Mouse (Mus musculus) urinary bladder, postnatal 36 days (tissue): ENCODE results near the gene Foxa1.
A peak's percentile ranks its signal among the peaks of the same experiment; 100 is the strongest.

Experiments
- DNase-seq, 2 experiments: peaks; one replicate each; pipeline ENCODE4 v3.0.0; 2022; ENCODE audit warnings: low spot score in 2 of 2, mixed read lengths in 1 of 2

Foxa1 gene

GRCm38 (mm10) chr12:57541118-57541517 lies 5.6 kb downstream of the Foxa1 start:
- no peak for DNase-seq

DNA sequence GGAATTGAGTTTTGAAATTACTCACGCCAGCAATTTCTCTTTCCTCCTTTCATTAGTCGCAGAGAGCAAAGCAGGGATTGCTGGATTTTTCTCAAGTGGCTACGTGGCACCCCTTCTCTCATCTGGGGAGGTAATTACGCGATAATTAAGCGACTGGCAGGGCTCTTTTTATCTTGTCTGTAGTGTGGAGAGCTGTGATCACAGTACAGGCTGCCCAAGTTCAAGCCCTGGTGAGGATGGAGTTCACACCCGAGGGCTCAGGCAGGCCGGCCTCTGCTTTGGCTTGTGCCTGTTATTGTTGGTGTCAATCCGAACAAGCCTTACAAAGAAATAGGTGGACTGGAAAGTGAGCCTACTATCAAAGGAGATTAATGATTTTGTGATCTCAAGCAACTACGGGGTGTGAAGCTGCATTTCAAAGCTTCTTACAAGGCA lies 7.1 kb downstream of the Foxa1 start:
- DNase-seq = no peak

- DNase-seq = peak; percentile 19 to 27
These were observed 7.8 kb downstream of the Foxa1 start for GRCm38 (mm10) chr12:57538588-57539550.

GRCm38 (mm10) chr12:57537791-57538587 lies 8.7 kb downstream of the Foxa1 start:
- DNase-seq = peak in 1 of 2 experiments; percentile 31

- no peak for DNase-seq
These were observed 9.6 kb downstream of the Foxa1 start for GRCm38 (mm10) chr12:57536909-57537670.

- DNase-seq = peak; percentile 44 to 45
These were observed 10.4 kb downstream of the Foxa1 start for GRCm38 (mm10) chr12:57536056-57536908.

DNA sequence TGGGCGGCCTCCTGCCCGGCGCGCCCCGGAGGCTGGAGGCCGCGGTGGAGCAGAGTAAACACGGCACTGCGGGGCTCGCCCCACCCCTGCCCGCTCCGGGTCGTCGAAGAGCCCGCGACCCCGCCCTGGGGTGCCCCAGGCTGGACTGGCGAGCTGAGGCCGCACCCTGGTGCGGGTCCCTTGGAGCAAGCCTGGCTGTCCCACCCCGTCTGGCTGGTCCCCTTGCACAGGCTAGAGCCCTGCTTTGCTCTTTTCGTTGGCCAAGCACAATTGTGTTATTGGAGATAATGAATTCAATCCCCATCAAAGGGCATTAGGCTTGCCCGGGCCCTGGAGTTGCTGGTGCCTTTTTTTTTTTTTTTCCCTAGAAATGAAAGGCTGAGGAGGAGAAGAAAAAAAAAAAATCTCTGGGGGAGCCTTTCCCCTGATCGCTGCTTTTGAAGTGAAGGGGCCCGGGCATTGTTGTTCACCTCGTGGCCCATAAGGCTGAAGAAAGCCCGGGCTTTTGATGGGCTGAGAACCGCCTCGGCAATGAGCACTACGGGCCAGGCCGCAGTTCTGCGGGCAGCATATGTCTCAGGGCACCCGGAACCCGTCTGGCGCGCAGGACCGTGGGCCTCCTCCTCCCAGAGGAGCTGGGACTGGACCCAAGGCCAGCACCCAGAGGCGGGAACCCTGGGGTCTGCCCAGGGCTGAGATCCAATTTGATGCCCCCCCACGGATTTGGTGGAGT lies 11.7 kb downstream of the Foxa1 start:
- peak; percentile 52 to 56 for DNase-seq

- DNase-seq = peak in 1 of 2 experiments; percentile 21
These were observed 12.2 kb downstream of the Foxa1 start for GRCm38 (mm10) chr12:57534517-57534878.

GRCm38 (mm10) chr12:57530474-57530873 lies 16.2 kb downstream of the Foxa1 start:
- no peak for DNase-seq

- DNase-seq = no peak
These were observed 18.4 kb downstream of the Foxa1 start for GRCm38 (mm10) chr12:57528335-57528734.

GRCm38 (mm10) chr12:57515702-57516377 lies 30.9 kb downstream of the Foxa1 start:
- no peak for DNase-seq

GRCm38 (mm10) chr12:57514552-57514951 lies 32.2 kb downstream of the Foxa1 start:
- DNase-seq = no peak

- no peak for DNase-seq
These were observed 35.2 kb downstream of the Foxa1 start for GRCm38 (mm10) chr12:57511560-57511959.

DNA sequence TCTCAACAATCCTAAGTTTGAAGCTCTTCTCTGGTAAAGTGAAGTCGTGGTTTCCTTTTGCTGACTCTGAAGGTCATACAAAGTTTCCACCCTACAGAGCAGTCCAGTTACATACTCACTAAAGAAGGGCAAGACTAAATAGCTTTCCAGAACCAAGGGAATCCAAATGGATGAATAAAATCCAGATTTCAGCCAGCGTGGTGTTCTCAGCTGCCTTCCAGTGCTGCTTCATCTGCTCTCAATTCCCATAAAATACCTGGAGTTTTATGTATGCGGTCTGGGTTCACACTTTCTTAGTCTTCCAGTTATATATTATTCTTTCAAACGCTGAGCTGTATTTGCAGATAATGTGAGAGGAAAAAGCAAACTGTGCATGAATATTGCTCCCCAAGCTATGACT lies 35.6 kb downstream of the Foxa1 start:
- no peak for DNase-seq

DNA sequence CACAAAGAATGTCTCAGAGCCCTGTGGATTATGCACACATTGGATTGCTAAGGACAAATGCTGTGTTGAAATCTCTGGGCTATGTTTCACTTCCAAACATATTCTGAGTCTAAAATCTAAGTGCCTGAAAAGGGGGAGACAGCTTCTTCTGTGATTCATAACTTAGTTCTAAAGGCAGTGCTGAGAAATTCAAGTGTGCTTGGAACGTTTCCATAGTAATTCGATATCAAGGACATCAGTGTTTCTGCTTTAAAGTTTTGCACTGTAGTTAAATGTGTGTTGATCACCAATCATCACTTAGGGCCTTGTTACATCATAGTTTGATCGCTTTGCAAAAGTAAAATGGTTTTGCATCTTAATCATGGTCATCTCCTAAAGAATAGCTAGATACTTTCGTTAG lies 37.0 kb downstream of the Foxa1 start:
- DNase-seq = no peak

DNA sequence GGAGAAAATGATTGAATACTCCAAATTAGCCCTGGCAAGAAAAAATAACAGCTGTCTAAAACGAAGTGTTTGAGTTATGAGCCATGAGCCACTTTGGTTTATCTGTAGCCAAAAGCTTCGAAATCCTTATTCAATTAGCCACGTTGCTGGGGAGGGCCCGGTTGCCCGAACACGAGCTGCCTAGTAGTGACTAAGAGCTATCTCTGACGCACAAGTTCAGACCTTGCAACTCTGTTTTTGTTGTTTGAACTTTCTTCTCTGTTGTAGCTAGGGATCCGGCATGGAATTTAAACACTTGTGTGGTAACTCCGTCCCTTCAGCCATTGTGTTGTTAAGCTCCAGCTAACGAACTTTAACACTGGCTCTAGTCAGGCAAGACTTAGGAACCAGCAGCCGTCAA lies 37.8 kb downstream of the Foxa1 start:
- peak; percentile 8 to 35 for DNase-seq

GRCm38 (mm10) chr12:57505329-57505728 lies 41.4 kb downstream of the Foxa1 start:
- DNase-seq = no peak

DNA sequence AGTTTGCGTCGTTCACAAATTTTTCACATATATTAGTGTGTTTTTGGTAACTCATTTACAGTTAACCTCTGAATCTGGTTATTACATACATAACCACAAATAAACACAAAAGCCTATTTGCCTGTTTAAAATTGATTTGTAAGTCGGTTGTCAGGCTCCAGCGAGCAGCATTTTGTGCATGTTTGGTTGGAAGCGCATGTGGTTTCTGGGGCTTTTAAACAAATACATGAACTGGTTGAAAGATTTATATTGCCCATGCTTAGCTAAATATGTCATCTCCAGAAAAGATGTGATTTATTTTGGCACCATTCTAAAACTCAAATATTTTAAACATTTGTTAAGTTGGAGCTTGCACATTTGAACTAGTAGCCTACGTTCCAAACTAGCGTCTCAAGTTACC lies 46.5 kb downstream of the Foxa1 start:
- DNase-seq = no peak

DNA sequence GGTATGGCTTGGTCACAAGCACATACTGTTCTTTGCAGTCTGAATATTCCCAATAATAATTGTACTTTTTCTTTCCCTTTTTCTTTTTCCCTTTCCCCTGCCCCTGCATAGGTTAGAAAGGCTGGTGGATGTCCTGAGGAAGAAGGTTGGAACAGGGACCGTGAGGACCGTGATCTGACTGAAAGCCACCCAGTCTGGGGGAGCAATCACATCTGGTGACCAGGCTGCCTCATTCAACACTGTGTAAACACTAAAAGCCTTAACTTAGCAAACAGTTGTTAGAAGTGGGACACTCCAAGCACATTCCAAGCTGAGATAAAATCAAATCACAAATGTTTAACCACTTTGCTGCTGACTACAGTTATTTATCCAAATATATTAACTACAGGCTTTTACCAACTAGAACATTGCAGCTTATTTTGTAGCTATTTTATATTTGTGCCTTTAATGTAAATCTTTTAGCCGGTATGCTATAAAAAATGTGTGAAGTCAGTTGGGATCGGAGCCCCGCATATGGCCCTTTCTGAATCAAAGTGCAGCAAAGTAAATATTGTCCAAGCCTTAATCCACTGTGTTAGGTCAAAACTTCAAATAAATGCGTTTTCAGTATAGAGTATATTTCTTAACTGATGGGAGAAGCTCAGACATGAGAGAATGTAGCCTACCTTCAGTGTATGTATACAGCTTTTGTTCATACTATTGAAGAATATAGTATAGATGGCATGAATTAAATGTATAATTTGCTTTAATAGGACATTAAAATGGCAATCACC lies 50.2 kb downstream of the Foxa1 start:
- no peak for DNase-seq
